Mouse (Mus musculus) yolk sac, embryonic 10.5 days (tissue): ENCODE measurements around the gene Syt9.

Source experiments
- DNase-seq: peaks from one replicate; pipeline ENCODE4 v3.0.0-alpha.2; 2017; ENCODE audit warnings: low spot score

Syt9 gene

GRCm38 (mm10) chr7:107545011-107545410 is 174.5 kb downstream of the Syt9 start:
- no peak for DNase-seq

DNA sequence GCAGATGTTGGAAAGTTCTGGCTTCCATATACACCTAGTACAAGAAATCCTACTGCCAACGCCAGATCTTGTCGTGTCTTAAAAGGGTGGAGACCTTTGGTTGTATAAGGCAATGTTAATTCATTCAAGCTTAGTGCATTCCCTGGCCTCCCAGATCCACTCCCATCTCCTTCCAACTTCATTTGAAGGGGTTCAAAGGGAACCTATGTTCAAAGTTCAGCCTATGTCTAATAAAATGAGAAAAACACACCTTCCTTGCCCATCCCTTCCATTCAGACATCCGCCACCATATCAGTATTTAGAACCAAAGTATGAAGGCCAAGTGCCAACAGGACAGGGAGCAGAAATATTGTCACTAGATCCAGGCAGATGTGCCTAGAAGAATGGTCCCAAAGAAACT is 177.3 kb downstream of the Syt9 start:
- DNase-seq: no peak

DNA sequence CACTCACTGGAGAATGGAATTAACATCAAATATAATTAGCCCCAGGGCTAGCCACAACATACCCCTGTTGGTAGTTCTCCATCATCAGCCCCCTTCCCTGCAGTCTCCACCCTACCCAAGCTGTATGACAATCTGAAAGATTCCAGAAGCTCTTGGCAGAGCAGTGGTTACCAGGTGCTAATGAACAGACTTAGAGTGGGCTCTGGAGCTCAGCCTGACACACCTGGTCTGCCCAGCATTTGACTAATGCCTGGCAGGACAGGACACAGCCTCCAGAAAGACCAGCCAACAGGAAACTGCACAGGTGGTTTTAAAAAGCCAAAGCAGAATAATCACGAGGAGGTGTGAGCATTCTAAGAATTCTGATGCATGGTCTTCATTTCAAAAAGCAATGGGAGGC is 182.9 kb downstream of the Syt9 start:
- no peak for DNase-seq

GRCm38 (mm10) chr7:107555906-107556305 is 185.4 kb downstream of the Syt9 start:
- DNase-seq: no peak

GRCm38 (mm10) chr7:107560675-107561074 is 190.1 kb downstream of the Syt9 start:
- no peak for DNase-seq

- no peak for DNase-seq
These were observed 191.1 kb downstream of the Syt9 start for GRCm38 (mm10) chr7:107561584-107561983.

DNA sequence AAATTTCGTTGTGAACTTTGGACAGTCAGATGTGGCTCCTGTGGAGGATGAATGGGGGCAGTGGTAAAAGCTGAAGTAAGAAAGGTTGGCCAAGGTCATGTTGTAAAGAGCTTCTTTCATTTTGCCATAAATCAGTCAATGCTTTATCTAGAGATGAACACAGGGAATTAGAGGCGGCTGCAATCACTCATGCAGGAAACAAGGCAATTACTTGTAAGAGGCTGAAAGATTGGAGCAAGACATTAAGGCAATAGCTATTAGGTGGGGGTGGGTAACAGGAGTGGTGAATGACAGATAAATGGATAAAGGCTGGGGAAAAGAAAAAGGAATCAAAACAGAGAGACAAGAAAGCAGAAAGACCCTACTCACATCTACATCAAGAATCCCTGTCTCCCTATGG is 193.2 kb downstream of the Syt9 start:
- no peak for DNase-seq

GRCm38 (mm10) chr7:107567261-107567671 is 196.7 kb downstream of the Syt9 start, which contains the start of gene Olfml1:
Olfml1 (plus strand) TSS chr7:107567446.
- peak; percentile 86 for DNase-seq

DNA sequence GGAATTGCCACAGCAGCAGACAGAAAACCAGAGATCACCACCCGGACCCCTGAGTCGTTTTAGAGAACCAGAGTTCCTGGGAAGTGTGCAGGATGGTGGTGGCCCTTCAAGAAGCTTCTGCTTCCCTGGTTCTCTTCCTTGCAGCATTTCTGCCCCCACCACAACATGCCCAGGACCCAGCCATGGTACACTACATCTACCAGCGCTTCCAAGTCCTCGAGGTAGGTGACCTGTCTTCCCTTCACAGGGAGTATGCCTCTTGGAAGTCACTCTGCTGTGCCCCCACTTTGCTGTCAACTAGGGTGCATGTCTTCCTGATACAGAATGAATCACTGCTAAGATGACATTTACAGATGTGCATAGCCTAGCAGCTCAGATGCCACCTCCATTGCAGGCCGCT is 197.1 kb downstream of the Syt9 start:
- DNase-seq: no peak

DNA sequence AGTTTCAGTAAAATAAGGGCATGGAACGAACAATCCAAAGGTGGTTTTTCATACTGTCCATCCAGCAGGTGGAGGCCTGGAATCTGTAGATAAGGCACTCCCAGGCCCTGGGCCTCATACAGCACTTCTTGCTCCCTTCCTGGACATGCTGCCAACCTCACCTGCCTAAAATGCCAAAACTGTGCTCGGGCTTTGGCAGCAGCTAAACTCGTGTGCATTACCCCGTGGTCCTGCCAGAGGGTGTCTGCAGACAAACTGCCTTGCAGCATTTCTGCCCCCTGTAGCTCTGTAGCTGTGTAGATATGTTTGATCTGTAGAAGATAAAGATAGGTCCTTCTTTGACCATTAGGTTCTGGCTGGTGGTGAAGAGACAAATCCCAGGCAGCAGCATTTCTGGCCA is 198.4 kb downstream of the Syt9 start:
- no peak for DNase-seq

- no peak for DNase-seq
These were observed 203.3 kb downstream of the Syt9 start for GRCm38 (mm10) chr7:107573856-107574255.

DNA sequence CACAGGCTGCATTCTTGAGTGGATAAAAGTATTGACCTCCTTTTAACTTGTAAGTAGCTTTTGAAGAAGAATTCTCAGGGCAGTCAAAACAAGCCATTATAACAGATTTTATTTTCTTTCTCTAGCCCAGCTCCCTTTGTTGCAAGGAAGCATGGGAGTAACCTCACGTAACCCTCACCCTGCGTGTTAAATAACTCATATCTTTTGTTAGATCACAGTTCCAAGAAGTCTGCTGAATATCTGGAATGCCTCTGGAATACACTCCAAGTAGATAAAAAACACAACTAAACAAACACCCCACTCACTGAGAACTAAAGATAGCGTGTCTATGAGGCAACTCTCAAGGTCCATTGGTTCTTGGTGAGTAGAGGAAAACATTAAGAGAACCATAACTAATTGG is 203.7 kb downstream of the Syt9 start:
- DNase-seq: peak; percentile 35

GRCm38 (mm10) chr7:107592641-107593040 is 222.1 kb downstream of the Syt9 start:
- no peak for DNase-seq

DNA sequence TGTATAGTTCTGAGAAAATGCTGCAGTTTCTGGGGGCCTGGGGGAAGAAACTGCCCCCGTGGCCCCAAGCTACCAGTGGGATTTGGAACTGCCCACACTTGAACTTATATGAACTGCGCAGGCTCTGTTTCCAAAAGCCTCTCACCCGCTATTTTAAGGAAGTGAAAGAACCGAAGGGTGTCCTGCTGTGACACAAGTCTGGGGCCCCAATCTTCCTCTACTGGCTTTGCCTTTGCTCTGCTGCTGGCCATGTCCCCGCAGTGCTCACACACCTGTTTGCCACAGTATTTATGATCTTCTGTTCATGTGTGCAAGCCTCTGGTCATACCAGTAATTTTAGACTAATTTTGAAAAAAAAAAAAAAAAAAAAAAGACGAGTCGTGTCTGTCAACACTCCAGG is 223.4 kb downstream of the Syt9 start:
- DNase-seq: no peak

GRCm38 (mm10) chr7:107594325-107594856 is 223.9 kb downstream of the Syt9 start:
- DNase-seq: peak; percentile 73

GRCm38 (mm10) chr7:107594857-107595402 is 224.4 kb downstream of the Syt9 start, which contains the start of gene Ppfibp2:
Ppfibp2 (plus strand) TSS chr7:107595207.
- DNase-seq: peak; percentile 97

DNA sequence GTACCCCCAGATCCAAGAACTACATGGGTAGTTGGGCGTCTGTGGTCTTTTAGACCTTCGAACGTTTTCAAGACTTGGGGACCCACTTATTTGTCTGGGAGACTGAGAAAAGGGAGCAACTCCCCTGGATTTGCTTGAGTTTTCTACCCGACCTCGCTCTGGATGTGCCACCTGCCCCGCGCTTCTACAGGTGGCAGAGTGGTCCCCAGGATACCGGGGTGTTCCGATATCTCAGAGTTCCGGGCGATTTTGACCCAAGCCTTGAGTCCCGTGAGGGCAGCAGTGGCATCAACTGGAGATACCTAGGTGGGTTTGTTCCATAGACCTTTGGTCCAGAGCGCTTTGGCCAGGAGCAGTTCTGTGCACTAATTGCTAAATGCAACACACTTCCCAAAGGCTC is 224.9 kb downstream of the Syt9 start:
- DNase-seq: no peak

GRCm38 (mm10) chr7:107596753-107597152 is 226.2 kb downstream of the Syt9 start:
- peak; percentile 84 for DNase-seq

DNA sequence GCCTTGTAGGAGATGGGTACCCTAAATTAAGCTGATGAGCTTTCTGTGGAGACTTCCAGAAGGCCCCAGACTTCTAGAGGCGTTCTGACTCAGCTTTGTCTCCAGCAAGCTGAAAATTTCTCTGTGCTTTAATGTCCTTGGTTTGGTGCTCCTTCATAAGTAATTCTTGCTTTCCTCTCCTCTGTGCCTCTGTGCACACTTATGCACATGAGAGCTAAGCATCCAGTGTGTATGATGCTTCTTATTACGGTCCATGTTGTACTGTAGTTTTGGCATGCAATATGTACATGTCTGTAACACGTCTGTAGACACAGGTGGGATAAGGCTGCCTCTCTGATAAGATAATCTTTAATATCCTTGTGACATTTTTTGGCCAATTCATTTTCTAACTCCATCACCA is 227.4 kb downstream of the Syt9 start:
- DNase-seq: no peak
